Mouse (Mus musculus) E14TG2a.4 (cell line): ENCODE results near the gene Zfp51.
"Not testable (repeated sequence)": the region's sequence is repeated elsewhere in the genome, so short reads cannot be mapped to it uniquely, and the experiment has no call there.

Source experiments
- H3K27me3 ChIP-seq: 2 replicates; pipeline ENCODE4 v1.6.1; 2014; ENCODE audit warnings: low read length, control low read depth; ENCODE audit not compliant: insufficient read depth
- H3K36me3 ChIP-seq: 2 replicates; pipeline ENCODE4 v1.6.1; 2014; ENCODE audit warnings: low read length, control low read depth; ENCODE audit not compliant: insufficient read depth
- H3K4me1 ChIP-seq: replicated peaks from 2 replicates; pipeline ENCODE4 v1.6.1; 2014; ENCODE audit warnings: low read depth, low read length, control low read depth
- H3K4me3 ChIP-seq: replicated peaks from 2 replicates; pipeline ENCODE4 v1.5.1; 2014; ENCODE audit warnings: mild to moderate bottlenecking, low read length
- H3K9me3 ChIP-seq: 2 replicates; pipeline ENCODE4 v1.6.1; 2014; ENCODE audit warnings: low read length, control low read depth
- CTCF ChIP-seq: conservative IDR thresholded peaks from 2 replicates; pipeline ENCODE4 v1.5.1; 2014; ENCODE audit warnings: low read length
- NANOG ChIP-seq: IDR thresholded peaks from 2 replicates; pipeline ENCODE4 v1.6.1; 2014; ENCODE audit warnings: borderline replicate concordance, low read length, mixed read lengths
- POU5F1 ChIP-seq: IDR thresholded peaks from 2 replicates; pipeline ENCODE4 v1.6.1; 2014; ENCODE audit warnings: low read length, borderline replicate concordance

Gene Zfp51

GRCm38 (mm10) chr17:21473362-21474190 lies 23.4 kb downstream of the Zfp51 start:
- Histone ChIP-seq H3K36me3 (no peaks in the 10 kb centered on the region), H3K27me3 (no peaks in the 10 kb centered on the region), H3K4me1 (peaks cover 27% of the 10 kb centered on the region), H3K9me3 (no peaks in the 10 kb centered on the region), H3K4me3 (no peak overlapping the region)
- TF ChIP-seq POU5F1 (no peak), NANOG (no peak), CTCF (no peak; the same call in 1 of the 2 replicates)

GRCm38 (mm10) chr17:21474729-21475128 lies 24.6 kb downstream of the Zfp51 start:
- not testable (repeated sequence) for H3K9me3 ChIP-seq, H3K36me3 ChIP-seq, H3K27me3 ChIP-seq, H3K4me3 ChIP-seq
- peaks cover 36% of the 10 kb centered on the region for H3K4me1 ChIP-seq

- not testable (repeated sequence) for H3K9me3 ChIP-seq, H3K4me3 ChIP-seq, H3K36me3 ChIP-seq, H3K27me3 ChIP-seq
- peaks cover 36% of the 10 kb centered on the region for H3K4me1 ChIP-seq
Observed at GRCm38 (mm10) chr17:21475290-21475689, 25.1 kb downstream of the Zfp51 start.

GRCm38 (mm10) chr17:21476351-21476750 lies 26.2 kb downstream of the Zfp51 start:
- not testable (repeated sequence) for H3K36me3 ChIP-seq, H3K4me3 ChIP-seq, H3K27me3 ChIP-seq, H3K9me3 ChIP-seq
- H3K4me1 ChIP-seq: peaks cover 39% of the 10 kb centered on the region

- H3K9me3 ChIP-seq, H3K36me3 ChIP-seq, H3K4me3 ChIP-seq, H3K27me3 ChIP-seq: not testable (repeated sequence)
- peaks cover 23% of the 10 kb centered on the region for H3K4me1 ChIP-seq
Observed at GRCm38 (mm10) chr17:21478103-21478777, 28.1 kb downstream of the Zfp51 start.

GRCm38 (mm10) chr17:21488760-21489499 lies 38.8 kb downstream of the Zfp51 start, which contains the start of gene Zfp53:
Gene Zfp53 (plus strand): TSS chr17:21488998.
- no peaks in the 10 kb centered on the region for H3K9me3 ChIP-seq
- H3K4me3 ChIP-seq: peak within 1 kb of the TSS; percentile 88
- peaks cover 24% of the 10 kb centered on the region for H3K4me1 ChIP-seq
- TF ChIP-seq NANOG (no peak), POU5F1 (no peak), CTCF (no peak)
- no peaks in the 10 kb centered on the region for H3K27me3 ChIP-seq
- H3K36me3 ChIP-seq: peaks cover 14% of the 10 kb centered on the region

GRCm38 (mm10) chr17:21489500-21490001 lies 39.4 kb downstream of the Zfp51 start:
- peak overlapping the region; percentile 88 for H3K4me3 ChIP-seq
- no peaks in the 10 kb centered on the region for H3K9me3 ChIP-seq
- no peak for TF ChIP-seq NANOG
- TF ChIP-seq CTCF: no peak
- no peak for TF ChIP-seq POU5F1

GRCm38 (mm10) chr17:21501365-21501764 lies 51.2 kb downstream of the Zfp51 start:
- Histone ChIP-seq H3K4me3 (no peak overlapping the region), H3K27me3 (no peaks in the 10 kb centered on the region), H3K36me3 (peaks cover 34% of the 10 kb centered on the region), H3K4me1 (no peaks in the 10 kb centered on the region), H3K9me3 (peaks cover 23% of the 10 kb centered on the region)
- no peak for TF ChIP-seq CTCF
- no peak for TF ChIP-seq POU5F1
- no peak for TF ChIP-seq NANOG

More at GRCm38 (mm10) chr17:21489500-21490001, 39.4 kb downstream of the Zfp51 start:
- H3K36me3 ChIP-seq: peaks cover 14% of the 10 kb centered on the region
- H3K4me1 ChIP-seq: peaks cover 24% of the 10 kb centered on the region
- no peaks in the 10 kb centered on the region for H3K27me3 ChIP-seq
